Mouse (Mus musculus): ENCODE data around the gene Rgl1.

Gene Rgl1

DNA sequence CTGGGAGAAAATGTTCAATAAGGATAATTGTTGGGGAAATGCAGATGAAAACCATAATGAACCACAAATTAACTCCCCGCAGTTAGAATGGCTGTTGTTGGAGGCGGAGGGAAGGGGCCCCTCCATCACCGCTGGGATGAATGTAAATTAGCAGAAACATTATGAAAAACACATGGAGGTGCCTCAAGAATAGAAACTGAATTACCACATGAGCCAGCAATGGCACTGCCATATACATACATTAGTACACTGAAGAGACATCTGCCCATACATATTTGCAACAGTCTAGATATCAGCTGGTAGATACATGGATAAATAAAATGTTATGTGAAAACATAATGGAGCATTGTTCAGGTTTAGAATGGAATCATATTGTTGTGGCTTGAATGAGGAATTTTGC is 51.7 kb downstream of the Rgl1 start:
- DNase-seq (ENCODE audit: low spot score), result no peak

DNA sequence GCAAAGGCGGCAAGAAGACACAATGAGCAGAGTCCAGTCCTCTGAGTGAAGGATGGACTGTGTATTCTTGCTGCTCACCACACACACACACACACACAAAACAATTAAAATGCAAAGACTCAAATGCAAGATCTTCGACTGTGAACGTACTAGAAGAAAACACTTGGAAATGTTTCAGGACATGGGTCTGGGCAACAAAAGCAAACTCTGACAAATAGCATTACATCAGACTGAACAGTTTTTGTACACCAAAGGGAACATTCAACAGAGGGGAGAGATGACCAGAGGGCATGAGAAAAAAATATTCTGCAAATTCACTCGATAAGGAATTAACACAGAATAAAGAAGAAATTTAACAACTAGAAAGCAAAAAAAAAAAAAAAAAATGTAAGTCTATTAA is 52.2 kb downstream of the Rgl1 start:
- DNase-seq (ENCODE audit: low spot score), result no peak

DNA sequence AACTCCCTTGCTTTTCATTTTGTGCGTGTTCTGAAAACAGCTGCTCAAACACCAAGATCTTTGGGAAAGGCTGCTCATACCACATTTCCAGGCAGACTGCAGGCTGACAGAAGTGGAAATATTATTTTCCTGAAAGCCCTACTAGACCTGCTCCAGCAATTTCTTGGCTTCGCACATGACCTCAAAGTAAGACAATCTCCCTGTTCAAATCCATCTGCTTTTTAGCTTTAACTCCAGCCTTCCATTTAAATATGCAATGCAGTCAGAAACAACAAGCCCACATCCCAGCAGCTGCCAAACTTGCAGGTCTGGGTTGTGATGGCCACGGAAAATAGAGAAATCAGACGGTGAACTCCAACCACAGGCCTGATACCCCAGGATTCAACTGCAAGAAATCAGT is 55.1 kb downstream of the Rgl1 start:
- DNase-seq (ENCODE audit: low spot score), result no peak

DNA sequence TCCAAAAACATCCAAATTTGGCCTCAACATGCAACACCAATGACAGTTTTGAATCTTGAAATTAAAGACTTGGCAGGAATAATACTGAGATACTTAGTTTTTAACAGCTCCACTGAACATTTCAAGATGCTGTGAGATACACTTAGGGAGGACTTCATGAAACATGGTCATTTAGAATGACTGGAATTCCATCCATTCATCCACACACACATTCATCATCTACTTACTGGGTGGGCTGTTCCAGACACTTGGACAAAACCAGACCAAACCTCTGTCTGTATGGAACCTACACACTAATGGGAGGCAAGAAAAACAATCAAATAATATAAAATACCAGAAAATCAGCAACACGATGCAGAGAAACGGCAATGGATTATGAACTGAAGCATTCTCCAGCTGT is 58.6 kb downstream of the Rgl1 start:
- no peak for DNase-seq (ENCODE audit: low spot score)

DNA sequence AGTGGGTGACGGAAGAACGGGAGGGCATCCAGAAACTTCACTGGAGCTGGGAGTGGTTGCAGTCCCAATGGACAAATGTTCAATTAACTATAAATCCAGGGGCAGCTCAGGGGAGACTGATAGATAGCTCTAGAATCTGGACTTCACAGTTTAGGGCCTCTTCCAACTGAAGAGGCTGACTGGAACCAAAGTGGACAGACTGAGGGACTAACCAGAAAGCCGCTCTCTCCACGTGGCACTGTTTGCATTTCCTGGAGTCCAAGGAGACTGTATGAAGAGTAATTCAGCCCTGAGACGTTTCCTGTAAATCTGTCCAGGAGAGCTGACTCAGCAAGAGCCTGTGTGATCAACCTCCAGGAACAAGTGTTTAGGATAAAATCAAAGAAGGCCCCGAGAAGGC is 62.2 kb downstream of the Rgl1 start:
- no peak for DNase-seq (ENCODE audit: low spot score)

DNA sequence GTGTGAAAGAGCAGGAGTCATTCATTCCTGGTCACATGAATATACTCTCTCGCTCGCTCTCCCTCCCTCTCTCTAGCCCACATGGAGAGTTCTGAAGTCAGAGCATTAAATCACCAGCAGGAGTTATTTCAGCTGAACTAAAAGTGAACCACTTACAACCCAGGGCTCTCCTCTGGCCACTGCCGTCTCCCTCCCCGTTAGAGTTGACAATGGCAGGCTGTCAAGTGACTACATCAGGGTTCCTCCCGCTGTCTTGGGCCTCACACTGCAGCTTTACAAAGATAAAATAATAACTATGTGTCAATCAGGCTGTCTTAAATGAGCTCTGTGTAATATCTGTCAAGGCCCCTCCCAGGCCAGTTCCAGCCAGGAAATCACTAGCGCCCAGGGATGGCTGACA is 63.2 kb downstream of the Rgl1 start:
- no peak for DNase-seq (ENCODE audit: low spot score)

DNA sequence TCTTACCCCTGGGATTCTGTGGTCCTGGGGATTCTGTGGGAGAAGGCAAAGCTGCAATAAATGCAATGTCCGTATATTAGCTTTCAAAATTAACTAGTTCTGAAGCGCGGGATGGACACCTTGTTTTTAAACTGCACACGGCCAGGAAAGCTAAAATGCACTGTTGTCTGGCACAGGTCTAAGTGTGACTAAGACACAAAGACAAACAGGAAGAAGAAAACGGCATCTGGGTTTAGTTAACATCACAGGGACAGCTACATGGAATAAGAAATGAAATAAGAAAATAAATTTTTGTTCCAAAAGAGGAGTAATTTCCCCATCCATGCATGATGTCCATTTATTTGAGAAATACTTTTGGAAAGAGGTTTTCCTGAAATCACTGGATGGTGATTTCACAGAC is 65.1 kb downstream of the Rgl1 start:
- no peak for DNase-seq (ENCODE audit: low spot score)

DNA sequence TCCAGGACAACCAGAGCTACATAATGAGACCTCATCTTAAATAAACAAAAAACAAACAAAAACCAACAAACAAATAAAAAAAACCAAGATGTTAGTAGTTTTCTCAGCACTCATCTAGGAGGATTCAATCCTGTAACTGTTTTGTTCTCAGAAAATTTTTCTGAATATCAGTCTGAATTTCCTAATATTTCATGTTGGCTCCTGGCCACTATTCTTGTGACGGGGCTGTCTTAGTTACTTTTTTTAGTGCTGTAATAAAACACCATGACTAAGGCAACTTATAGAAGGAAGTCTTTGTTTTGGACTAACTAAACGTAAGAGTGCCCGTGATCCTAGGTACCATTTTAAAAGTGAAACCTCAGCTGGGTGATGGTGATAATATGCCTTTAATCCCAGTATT is 68.8 kb downstream of the Rgl1 start:
- DNase-seq (ENCODE audit: low spot score), result no peak

DNA sequence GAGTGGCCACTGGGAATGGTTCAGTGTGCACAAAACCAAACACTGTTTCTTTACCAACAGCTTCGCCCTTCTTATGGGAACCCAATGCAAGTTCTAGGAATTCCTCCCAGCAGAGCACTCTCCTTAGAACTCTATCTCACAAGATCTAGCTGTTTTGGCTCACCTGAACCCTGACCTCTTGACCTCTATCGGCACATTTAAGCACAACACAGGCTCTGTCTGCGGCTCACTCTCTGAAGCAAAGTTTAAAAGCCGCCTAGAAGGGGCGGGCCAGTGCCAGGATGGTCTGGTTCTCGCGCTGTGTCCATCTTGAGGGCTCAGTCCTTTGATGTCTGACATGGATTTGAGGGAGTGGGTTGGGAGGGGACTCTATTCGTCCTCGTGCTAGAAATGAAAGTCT is 70.7 kb downstream of the Rgl1 start:
- DNase-seq (ENCODE audit: low spot score), result no peak

DNA sequence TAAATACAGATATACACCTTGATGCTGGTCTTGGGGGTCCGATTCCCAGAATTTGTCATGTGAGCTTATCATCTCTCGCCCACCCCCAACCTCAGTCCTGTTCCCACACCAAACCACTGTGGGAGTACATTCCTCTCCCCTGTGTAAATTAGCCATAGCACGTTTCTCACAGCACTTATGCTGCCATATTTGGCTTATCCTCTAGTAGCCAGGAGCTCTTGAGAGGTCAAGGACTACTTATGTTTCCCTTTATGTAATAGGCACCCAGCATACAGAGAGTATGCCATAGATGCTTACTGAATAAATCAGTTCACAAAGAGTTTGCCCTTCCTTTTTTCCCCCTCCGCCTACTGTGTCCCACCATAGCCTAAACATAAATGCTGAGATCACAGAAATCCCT is 76.2 kb downstream of the Rgl1 start:
- DNase-seq (ENCODE audit: low spot score), result no peak

DNA sequence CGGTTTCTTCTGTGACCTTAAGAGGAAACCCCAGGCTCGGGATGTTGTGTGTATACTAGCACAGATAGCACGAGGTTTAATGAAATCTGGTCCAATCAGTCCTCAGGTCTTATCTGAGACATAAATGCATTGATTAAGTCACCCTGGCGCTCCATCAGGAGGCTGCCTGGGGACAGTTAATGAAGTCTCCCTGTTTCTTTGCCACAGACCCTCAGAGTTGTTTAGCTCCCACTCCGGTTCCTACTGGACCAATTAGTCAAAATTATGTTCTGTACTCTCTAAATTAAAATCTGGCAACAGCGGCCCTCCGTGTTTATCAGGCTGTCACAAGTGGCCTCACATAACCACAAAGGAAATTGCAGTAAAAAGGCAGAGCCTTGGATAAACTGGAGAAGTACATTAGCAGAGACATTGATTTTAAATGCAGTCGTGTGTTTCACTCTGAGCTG is 78.4 kb downstream of the Rgl1 start:
- DNase-seq (ENCODE audit: low spot score), result no peak

DNA sequence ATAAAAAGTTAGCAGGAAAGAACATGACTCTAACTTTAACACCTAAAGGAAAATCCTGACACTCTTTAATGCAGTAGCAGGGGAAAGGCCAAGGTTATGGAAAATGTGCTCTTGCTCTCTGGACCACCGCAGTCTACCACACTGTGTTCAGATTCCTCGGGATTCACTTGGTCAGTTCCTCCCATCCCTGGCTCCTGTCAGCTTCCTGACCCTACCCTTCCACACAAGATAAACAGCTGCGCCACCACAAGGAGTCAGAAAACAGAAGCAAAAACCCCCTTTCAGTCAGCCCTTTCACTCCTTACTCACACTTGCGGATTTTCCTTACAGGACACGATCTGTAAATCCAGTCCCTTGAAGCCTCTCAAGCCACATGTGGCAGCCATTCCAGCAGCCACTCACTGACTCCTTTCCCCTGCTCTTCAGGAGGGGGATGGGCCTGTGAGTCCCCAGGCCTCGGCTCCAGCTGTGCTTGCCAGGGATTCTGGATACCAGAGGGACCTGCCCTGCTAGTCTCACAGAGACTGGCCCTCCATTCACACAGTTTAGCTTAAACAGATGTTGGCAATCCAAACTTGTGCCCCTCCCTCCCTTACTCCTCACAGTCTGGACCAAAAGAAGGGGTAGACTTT is 78.9 kb downstream of the Rgl1 start:
- DNase-seq (ENCODE audit: low spot score), result no peak

DNA sequence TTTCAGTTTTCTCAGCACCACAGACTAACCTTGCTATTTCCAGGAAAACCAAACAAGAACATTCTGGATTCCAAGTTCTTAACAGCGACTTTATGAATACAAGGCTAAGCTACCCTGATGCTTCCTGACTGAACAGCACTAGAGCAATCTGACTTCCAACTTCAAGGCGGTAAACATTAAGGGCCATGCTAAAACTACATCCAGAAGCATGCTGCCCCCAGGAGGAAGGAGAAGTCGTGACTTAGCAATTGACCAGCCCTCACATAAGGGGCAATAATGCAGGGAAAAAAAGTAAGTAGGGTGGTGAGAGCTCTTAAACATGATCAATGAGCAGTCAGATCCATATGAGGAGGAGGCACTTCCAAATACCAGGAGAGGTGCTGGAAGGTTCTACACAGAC is 80.6 kb downstream of the Rgl1 start:
- DNase-seq (ENCODE audit: low spot score), result no peak

DNA sequence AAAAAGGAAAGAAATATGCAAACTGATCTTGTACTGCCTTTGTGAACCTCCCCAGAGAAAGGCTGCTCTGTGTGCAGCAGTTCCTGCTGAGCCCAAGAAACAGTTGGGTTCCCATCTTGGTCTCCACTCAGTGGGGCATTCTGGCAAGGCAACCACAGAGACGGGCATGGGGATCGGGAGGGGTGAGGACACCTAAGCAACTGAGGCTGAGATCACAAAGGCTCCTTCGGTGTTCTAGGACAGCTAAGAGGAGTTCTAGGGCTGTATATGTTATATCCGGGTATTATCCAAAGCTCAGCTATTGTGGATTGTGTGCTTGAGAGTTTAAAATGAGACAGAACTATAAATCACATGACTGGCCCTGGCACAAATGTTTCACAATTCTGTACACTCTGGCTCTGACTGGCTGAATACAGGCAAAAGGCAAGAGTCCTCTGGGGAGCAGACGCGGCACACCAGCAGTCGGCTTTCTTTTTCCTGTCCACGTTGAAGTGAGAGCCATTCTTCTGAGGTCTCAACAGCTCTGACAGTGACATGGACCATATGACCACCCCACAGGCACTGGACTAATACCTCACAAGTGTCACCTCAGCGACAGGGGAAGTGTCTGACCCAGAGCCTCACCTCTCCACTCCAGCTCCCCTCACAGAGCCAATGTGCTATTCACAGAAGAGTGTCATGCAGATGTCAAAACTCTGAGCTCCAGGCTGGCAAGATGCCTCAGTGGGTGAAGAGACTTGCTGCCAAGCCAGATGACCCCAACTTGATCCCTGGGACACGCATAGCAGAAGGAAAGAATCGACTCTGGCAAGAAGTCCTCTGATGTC is 83.6 kb downstream of the Rgl1 start:
- DNase-seq (ENCODE audit: low spot score), result no peak

DNA sequence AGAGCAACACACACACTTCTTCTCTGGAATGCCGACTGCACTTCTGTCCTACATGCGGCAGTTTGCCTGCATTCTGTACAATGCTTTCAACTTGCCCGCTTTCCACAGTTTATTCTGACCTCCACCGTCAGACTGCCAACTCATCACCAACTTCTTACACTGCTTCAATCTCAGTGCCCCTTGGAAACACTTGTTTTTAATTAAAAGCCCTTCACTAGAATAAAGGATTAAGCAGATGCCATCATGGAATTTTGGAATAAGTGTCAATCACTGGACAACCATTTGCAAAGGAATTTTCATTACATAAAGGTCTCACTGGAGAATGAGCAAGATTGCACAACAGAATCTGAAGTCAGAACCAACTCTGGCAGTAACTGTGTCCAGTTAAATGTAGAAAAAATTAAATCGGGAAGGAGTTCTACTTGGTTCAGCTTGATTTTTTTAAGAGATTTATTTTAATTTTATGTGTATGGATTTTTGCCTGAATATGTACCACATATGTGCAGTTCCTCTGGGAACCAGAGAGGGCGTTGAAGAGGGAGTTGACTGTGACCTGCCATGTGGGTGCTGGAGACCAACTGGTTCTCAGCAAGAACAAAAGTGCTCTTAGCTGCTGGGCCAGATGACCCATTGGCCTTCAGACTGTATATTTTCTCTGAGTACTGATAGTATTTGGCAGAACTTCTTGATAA is 84.3 kb downstream of the Rgl1 start:
- no peak for DNase-seq (ENCODE audit: low spot score)

DNA sequence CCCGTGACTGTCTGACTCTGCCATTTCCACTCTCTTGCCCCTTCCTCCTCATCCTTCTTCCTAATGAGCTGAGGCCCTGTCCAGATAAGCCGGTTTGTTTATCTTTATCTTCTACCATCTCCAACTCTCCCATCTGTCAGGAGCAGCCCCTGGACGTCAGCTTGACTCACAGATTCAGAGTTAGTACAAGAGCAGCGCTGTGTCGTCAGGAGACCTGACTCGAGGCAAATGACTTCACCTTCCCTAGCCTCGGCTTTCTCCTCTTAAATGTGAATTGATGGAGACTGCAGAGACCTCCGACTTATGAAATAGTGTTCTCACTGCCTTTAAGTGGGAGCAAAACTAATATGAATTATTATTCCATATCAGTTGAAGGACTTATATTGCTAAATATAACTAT is 85.0 kb downstream of the Rgl1 start:
- no peak for DNase-seq (ENCODE audit: low spot score)

DNA sequence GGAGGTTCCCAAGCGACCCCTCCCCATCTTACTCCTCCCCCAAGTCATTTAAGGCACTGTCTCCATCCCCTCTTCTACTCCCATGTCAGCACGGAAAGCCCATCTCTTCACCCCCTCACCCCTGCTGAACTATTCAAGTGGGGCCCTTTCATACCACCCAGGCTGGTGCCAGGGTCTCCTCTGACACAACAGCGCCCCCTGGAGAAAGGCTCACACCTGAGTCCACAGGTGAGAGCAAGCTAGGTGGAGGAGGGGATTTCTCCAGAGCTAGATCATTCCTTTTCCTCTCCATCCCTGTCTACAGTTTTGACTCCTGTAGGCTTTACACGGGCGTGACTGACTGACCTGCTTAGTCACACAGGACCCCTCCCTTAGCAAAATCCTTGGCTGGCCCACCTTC is 87.7 kb downstream of the Rgl1 start:
- DNase-seq (ENCODE audit: low spot score), result no peak

DNA sequence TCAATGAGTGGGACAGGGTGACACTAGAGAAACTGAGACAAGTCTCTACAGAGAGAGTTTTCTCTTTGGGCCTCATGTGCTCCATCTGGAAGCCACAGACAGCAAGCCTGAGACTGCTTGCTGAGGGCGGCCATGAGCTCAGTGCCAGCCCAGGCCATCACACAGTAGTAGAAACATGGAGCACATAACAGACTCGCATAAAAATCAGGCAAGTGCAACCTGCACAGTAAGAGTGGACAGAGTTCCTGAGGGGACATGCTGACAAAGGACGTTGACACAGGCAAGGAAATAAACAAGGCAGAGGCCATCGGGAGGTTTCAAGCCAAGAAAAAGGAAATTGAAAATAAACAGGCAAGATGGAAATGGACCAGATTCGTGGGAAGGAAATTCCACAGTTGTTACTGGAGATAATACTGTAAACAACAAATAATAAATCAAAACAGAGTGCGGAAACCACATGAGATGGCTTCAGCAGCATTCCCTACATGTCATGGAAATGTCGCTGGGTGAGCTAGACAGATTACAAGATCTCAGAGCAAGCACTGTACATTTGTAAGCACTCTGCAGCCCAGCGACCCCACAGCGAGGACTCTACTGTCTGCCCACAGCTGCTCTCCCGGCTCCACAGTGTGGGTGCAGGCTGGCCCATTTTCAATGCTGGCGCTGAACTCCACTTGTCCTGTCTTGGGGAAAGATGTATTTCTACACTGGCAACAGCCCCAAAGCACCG is 88.5 kb downstream of the Rgl1 start:
- no peak for DNase-seq (ENCODE audit: low spot score)

DNA sequence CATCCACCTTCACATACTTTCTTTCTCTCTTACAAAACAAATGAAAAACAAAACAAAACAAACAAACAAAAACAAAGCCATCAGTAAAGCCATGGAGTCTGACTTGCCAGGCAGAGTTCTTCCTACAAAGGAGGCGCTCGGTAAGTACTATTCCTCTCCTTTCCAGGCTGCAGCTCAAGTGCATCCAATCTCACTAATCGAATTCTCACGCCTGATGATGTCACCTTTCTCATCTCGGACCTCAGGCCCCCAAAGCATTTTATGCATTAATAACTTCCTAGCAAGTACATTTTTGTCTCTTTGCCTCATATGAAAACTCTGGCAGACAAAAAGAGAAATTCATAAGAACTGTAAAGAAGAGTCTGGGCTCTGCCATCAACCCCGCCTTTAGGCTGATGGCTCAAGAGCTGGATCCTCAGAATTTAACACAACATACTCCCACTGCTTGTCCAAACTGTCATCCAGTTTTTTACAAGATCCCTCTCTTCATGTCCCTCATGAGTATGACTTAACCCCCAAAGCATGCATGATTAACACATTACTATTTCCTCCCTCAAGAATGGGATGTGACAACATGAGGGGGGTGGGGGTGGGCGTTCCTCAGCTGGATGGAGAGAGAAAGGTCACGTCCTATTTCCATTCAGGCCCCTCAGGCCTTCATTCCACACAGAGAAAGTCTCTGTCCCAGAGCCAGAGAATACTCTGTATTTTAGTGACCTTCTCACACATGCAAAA is 96.5 kb downstream of the Rgl1 start:
- DNase-seq (ENCODE audit: low spot score), result no peak

DNA sequence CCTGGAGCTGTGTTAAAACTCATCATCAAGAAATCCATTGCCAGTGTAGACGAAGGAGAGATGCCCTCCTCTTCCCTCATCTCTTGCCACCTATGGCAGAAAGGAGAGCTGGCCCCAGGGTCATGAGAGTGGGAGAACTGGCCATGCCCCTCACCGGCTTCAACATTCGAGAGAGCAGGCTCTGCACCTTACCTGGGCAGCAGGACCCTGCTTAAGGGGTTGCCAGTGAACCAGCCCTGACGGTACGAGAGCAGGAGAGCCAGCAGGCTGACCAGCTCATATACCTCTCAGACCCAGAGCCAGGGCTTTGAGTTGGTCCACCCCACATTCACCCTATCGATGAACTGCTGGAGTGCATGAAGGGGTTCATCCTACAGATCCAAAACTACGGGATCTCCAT is 105.7 kb downstream of the Rgl1 start:
- no peak for DNase-seq (ENCODE audit: low spot score)

DNA sequence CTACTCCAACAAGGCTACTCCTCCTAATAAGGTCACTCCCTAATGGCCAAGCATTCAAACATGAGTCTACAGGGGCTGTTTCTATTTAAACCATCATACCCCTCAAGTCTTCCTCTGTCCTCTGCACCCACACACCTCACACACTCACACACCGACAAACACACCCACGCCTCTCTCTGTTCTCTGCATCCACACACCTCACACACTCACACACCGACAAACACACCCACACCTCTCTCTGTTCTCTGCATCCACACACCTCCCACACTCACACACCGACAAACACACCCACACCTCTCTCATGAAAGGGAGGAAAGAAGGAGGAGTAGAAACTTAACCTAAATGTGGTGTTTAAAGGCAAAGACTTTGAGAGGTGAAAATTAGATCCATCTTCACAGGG is 106.2 kb downstream of the Rgl1 start:
- no peak for DNase-seq (ENCODE audit: low spot score)

DNA sequence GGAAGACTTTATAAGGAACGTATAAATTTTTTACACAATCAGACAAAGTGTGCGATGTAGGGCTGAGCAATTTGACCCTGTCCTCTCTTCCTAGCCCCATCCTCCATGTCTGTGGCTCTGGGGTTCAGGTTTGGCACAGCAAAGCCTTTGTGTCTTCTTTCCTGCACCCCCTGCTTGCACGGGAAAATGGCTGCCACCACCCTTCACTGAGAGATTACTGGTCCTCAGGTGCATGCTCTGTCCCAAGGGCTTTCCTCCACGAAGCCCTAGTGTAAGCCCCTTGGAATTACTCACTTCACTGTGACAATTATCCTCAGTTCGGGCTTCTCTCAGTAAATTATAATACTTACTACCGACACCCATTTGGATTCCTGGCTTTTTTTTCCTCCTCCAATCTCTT is 109.5 kb downstream of the Rgl1 start:
- no peak for DNase-seq (ENCODE audit: low spot score)

All from ovary, adult 18-20 months (tissue).